Mouse (Mus musculus) CD4-positive, CD25-positive, alpha-beta regulatory T cell, adult 2 months (primary cell): ENCODE results near the gene Taf1b.

Experiments
- DNase-seq: peaks from one replicate; pipeline ENCODE4 v3.0.0-alpha.2; 2012; ENCODE audit warnings: low read depth, low spot score

Taf1b gene

DNA sequence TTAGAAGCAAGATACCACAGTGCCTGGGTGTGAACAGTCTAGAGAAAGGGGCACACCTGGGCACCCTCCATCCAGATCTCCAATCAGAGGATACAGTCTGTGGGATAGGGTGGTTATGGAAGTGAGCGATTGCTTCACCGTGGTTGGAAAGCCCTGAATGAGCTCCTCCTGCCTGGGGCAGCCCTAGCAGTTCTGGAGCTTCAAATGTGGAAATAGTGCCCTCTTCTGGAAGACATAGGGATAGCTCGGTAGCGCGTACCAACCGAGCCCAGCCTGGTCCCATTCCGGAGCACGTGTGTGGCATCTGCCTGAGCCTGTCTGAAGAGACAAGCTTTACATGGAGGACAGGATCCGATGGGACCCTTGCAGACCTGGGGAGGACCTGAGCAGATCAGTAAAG, 102.6 kb downstream of the Taf1b start:
- DNase-seq: peak; percentile 89

DNA sequence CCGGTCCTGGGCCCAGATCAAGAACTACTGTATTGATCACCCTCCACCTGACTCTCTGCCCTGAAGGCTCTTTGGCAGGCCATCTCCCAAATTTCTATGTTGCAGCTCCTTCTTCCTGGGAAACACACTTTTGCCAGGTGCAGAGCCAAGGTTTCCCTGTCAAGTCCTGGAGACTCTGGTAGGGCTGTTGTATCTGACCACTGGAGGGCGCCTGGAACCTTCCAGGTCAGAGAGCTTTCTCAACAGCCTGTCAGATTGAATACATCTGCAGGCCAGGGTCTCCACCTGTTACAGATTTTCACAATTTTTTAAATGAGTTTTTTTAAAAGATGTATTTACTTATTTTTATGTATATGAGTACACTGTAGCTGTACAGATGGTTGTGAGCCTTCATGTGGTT, 105.1 kb downstream of the Taf1b start:
- DNase-seq: peak; percentile 76

DNA sequence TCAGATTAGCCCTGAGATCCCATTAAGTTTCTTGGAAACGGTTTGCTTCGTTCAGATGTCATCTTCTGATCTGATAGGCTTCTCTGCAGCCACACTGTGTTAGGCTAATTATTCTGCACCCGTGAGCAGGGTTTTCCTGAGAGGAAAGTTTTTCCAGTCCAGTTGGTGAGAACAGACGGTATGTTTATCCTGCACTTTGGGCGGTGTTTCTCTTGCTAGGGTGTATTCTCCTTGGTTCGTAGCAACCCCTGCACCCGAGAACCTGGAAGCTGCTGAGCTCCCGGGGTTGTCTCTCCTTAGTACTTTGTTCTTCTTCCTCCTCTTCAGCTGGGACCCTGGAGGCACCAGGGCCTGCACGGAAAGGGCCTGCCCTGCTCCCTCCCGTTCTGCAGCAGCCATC, 108.0 kb downstream of the Taf1b start:
- DNase-seq: no peak
